Mouse (Mus musculus) kidney, postnatal 4 days (tissue): ENCODE results near the gene Cdc42se2.

Experiments
- DNase-seq, 2 experiments: peaks; one replicate each; pipeline ENCODE4 v3.0.0; 2021; ENCODE audit warnings: mixed read lengths in 2 of 2

Gene Cdc42se2

GRCm38 (mm10) chr11:54708153-54708552, 79.3 kb downstream of the Cdc42se2 start:
- no peak for DNase-seq

DNA sequence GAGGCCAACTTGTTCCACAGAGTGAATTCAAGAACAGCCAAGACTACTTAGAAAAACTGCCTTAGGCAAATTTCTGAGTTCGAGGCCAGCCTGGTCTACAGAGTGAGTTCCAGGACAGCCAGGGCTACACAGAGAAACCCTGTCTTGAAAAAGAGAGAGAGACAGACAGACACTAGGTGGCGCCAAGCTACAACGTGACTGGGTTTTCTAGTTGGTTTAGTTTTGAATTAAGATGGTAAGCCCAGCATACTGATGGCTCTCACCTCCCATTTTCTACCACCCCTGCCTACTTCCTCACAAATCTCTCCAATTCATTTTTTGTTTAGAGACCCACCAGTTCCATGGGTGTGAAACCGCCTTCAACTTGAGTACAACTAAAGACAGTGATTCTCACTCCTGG, 84.2 kb downstream of the Cdc42se2 start:
- peak; percentile 85 to 87 for DNase-seq

DNA sequence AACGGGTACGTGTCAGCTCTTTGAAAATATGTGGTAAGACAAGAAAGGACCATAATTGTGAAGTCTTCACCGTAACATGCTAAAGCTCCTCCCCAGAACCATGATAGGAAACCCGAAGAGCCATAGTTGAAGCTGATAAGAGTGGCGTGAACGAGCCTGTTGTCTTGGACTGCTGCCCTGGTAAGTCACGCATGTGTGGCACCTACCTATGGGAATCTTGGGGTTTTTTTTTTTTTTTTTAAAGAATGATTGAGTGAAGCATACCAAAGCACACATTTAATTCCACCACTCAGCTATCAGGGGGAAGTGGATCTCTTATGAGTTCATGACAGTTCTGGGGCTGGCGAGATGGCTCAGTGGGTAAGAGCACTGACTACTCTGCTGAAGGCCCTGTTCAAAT, 85.6 kb downstream of the Cdc42se2 start:
- no peak for DNase-seq

GRCm38 (mm10) chr11:54699972-54700371, 87.5 kb downstream of the Cdc42se2 start:
- DNase-seq, result no peak

DNA sequence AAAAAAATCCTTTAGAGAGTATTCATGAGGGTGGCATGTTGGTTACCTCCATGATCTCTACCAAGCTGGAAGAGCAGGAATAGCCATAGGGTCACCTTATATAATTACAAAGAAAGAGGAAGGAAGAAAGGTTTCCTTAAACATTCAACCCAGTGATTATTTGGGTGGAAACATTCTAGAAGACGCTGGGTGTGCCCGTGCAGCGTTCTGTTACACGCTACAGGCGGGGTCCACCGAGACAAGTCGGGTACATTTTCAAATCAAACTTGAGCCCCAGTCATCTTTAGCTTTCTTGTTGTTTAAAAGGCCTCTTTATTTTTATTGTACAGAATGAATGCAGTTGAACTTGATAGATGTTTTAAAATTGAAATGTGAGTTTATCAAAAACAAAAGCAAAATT, 88.8 kb downstream of the Cdc42se2 start:
- no peak for DNase-seq

DNA sequence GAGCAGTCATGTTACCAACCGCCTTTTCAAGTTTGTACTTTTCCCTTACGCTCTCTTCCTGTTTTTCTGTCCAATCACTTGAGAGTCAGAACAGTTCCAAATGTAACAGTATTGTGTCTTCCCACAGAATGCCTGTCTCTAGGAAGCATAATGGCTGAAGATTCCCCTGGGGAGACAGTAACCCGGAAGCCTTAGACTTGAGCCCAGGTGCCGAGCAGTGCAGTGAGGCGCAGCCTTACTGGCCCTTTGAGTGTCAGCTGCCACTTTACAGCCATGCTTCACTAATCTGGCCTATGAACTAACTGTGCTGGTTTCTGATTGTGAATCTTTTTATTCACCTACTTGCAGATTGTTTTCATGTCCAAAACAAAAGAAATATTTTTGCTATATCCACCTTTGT, 89.9 kb downstream of the Cdc42se2 start:
- no peak for DNase-seq

DNA sequence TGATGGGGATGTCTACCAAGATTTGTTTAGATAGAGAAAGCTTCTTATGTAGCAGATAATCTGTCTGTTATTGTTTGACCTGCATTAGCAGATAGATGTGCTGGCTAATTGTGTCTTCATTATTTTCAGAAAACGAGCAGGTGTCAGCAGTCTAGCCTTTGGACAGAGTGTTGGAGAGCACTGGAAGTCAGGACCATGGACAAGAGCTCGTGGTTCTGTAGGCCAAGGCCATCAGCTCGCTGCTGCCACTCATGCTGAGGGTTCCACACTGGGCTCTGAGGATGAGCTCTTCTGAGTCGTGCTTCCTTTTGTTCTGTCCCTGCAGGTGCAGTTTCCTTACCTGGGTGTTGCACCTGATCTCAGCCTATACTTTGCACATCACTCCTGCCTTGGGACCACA, 91.5 kb downstream of the Cdc42se2 start:
- DNase-seq, result peak; percentile 55 to 64

GRCm38 (mm10) chr11:54694291-54694690, 93.2 kb downstream of the Cdc42se2 start:
- DNase-seq, result no peak

DNA sequence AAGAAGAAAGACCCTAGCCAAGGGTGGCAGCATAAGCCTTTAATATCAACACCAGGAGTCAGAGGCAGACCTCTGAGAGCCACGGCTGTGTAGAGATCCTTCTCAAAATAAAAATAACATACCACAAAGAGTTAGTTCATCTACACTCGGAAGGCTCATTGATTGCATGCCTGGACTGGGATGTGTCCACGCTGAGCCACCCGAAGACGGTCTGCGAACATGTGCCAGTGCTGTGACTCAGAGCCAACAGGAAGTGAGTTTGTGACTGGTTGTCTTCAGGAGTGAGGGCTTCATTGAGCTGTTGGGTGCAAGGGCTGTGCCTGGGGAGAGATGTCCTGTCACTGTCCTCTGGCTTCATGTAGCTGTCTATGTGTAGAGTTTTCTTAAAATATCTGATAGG, 93.8 kb downstream of the Cdc42se2 start:
- no peak for DNase-seq

GRCm38 (mm10) chr11:54691179-54691578, 96.3 kb downstream of the Cdc42se2 start:
- DNase-seq, result peak; percentile 31 to 42

- DNase-seq, result no peak
Observed at GRCm38 (mm10) chr11:54690171-54690570, 97.3 kb downstream of the Cdc42se2 start.

GRCm38 (mm10) chr11:54684831-54685230, 102.6 kb downstream of the Cdc42se2 start:
- DNase-seq, result no peak

GRCm38 (mm10) chr11:54679141-54679540, 108.3 kb downstream of the Cdc42se2 start:
- no peak for DNase-seq

GRCm38 (mm10) chr11:54675792-54676489, 111.5 kb downstream of the Cdc42se2 start:
- DNase-seq, result no peak

- no peak for DNase-seq
Observed at GRCm38 (mm10) chr11:54673575-54674298, 113.7 kb downstream of the Cdc42se2 start.
